Mouse (Mus musculus) hindbrain, embryonic 14.5 days (tissue): Measurements from ENCODE around the gene Itpka. TPM values are rescaled to one million over a fixed set of nuclear protein-coding genes. Genes with fewer than 3 reads are reported as not detected.
A peak's percentile ranks its signal among the peaks of the same experiment; 100 is the strongest.

Experiments
- ATAC-seq: fragments of 200-750 bp; cut with Nextera tagmentation; 2 replicates; pipeline ENCODE4 v1.8.0; 2017; ENCODE audit warnings: moderate number of reproducible peaks, mild to moderate bottlenecking, moderate TSS enrichment, moderate library complexity; ENCODE audit not compliant: low FRiP score
- DNase-seq: peaks from one replicate; pipeline ENCODE4 v3.0.0-alpha.2; 2015; ENCODE audit warnings: low spot score
- H3K27ac ChIP-seq: fragments of 300-500 bp; sonication (generic); 2 replicates; pipeline ENCODE4 v1.5.1; 2014; ENCODE audit warnings: mild to moderate bottlenecking, moderate library complexity
- H3K27me3 ChIP-seq: fragments of 300-500 bp; sonication (generic); 2 replicates; pipeline ENCODE4 v1.6.1; 2014; ENCODE audit warnings: mild to moderate bottlenecking, low read length, mixed read lengths; ENCODE audit not compliant: control insufficient read depth, insufficient read depth
- H3K36me3 ChIP-seq: fragments of 300-500 bp; sonication (generic); replicated peaks from 2 replicates; pipeline ENCODE4 v1.6.1; 2014; ENCODE audit not compliant: control insufficient read depth, insufficient read depth
- H3K4me1 ChIP-seq: fragments of 300-500 bp; sonication (generic); replicated peaks from 2 replicates; pipeline ENCODE4 v1.6.1; 2014; ENCODE audit warnings: antibody characterized with exemption, low read length, mixed read lengths; ENCODE audit not compliant: control insufficient read depth, insufficient read depth
- H3K4me2 ChIP-seq: fragments of 300-500 bp; sonication (generic); replicated peaks from 2 replicates; pipeline ENCODE4 v1.6.1; 2014; ENCODE audit warnings: mild to moderate bottlenecking, moderate library complexity
- H3K4me3 ChIP-seq: fragments of 300-500 bp; sonication (generic); replicated peaks from 2 replicates; pipeline ENCODE4 v1.5.1; 2014; ENCODE audit warnings: mild to moderate bottlenecking, low read length
- H3K9ac ChIP-seq: fragments of 300-500 bp; sonication (generic); 2 replicates; pipeline ENCODE4 v1.6.1; 2014
- H3K9me3 ChIP-seq: fragments of 300-500 bp; sonication (generic); 2 replicates; pipeline ENCODE4 v1.6.1; 2016; ENCODE audit warnings: low read length; ENCODE audit not compliant: control insufficient read depth
- WGBS: fragments of 180-500 bp; shearing (Covaris S2); extraction: QIAGEN DNeasy Blood & Tissue Kit; methylation state at CpG from one replicate; pipeline ENCODE4 v1.1.7; 2014; 5-methylcytosine and 5-hydroxymethylcytosine counted together
- polyA plus RNA-seq: library from polyadenylated mRNA; unstranded; fragments of >200 nt; fragmentation: Nextera tagmentation; extraction: Ambion mirVana; gene quantifications from 2 replicates; pipeline ENCODE4 v1.2.1, GENCODE M21; 2014

Itpka gene
- polyA plus RNA-seq, 1 experiment from 2014 or later = 0.31 TPM

DNA sequence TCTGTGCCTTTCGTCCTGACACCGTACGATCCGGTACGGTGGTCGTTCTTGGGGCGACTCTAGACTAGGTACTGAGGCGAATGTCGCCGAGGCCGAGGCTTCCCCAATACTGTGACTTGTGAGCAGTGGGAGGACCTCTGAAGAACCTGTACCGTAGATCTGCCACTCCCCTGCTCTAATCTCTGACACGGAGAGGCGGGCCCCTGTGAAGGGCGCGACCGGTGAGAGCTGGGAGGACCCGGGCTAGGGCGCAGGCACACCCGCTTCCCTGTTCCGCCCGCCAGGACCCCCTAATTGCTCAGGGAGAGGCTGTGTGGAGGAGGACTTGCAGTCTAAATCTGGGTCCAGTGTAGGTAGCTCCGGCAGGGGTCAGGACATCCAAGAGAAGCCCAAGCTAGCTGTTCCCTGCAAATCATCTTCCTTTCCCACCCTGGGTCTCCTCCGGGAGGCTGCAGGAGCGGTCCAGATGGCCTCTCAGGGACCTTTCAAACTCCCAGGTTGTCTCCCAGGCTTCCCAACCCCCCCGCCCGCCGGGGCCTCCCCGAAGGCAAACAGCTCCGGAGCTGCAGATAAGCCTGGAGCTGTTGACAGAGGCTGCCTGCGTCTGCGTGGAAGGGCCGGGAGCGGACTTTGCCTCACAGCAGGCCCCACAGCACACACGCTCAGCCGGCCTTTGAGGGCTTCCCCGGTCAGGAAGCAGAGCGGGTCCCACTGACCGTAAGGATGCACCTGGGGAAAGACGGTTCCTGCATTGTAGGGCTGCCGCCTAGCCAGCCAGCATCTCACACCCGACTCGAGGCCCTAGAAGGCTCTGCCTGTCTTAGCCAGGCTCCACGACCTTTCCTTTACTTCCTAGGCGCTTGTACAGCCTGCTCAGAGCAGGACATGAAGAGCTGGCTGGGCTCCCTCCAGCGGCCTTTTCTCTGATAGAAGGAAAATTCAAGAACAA is 2.3 kb downstream of the Itpka start:
- peaks cover 20% of the 10 kb centered on the region for H3K4me1 ChIP-seq
- H3K36me3 ChIP-seq = no peaks in the 10 kb centered on the region
- 4% methylated on average over 46 of the region's 46 CpGs for WGBS
- H3K4me3 ChIP-seq = peak overlapping the region; percentile 10; the same call in 1 of the 2 replicates
- H3K9ac ChIP-seq = no peak overlapping the region
- H3K9me3 ChIP-seq = no peaks in the 10 kb centered on the region
- H3K27me3 ChIP-seq = peaks cover 51% of the 10 kb centered on the region
- ATAC-seq = no peak
- no peak overlapping the region for H3K27ac ChIP-seq
- H3K4me2 ChIP-seq = peak overlapping the region; percentile 6
- no peak for DNase-seq

DNA sequence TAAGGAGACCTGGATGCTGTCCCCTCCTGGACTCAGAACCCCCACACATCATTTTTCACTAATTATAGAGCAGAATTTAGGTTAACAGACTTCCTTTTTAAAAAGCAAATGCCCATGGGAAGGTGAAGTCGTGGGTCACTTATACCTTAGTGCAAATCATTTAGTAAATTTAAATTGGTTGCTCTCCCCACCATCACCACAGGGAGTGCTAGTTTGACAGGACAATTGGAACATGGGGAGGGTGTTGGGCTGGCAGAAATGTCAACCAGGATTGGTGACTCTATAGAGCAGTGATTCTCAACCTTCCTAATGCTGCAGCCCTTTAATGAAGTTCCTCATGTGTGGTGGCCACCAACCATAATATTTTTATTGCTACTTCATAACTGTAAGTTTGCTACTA is 3.1 kb downstream of the Itpka start:
- peaks cover 55% of the 10 kb centered on the region for H3K27me3 ChIP-seq
- WGBS = 18% methylated on average over 1 of the region's 1 CpGs

DNA sequence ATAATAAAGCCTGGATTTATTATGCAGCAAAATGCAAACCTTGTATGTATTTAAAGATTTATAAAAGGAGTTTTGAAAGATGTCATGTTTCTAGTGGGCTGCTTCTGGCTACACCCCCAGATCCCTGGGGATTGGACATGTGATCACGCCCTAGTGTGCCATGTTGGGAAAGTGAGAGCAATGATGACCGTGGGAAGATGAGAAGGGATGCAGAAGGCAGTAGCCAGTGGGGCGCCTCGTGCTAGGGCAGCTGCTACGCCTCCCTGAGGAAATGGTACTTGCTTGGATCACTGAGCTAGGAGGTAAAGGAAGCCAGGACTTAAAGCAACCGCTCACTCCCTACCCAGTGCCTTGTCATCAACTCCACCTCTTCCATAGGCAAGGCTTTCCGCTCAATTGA is 5.4 kb downstream of the Itpka start:
- 79% methylated on average over 7 of the region's 7 CpGs for WGBS
- DNase-seq (no peak), ATAC-seq (no peak)
- no peak overlapping the region for H3K4me2 ChIP-seq
- no peak overlapping the region for H3K27ac ChIP-seq
- H3K9me3 ChIP-seq = no peaks in the 10 kb centered on the region
- H3K4me1 ChIP-seq = peaks cover 15% of the 10 kb centered on the region
- peaks cover 48% of the 10 kb centered on the region for H3K27me3 ChIP-seq
- no peak overlapping the region for H3K4me3 ChIP-seq
- no peak overlapping the region for H3K9ac ChIP-seq
- H3K36me3 ChIP-seq = no peaks in the 10 kb centered on the region

More for the DNA sequence above, 3.1 kb downstream of the Itpka start:
- H3K4me1 ChIP-seq = peaks cover 20% of the 10 kb centered on the region
- H3K36me3 ChIP-seq = no peaks in the 10 kb centered on the region
- DNase-seq (no peak), ATAC-seq (no peak)
- no peak overlapping the region for H3K4me3 ChIP-seq
- H3K9ac ChIP-seq = no peak overlapping the region
- H3K27ac ChIP-seq = no peak overlapping the region
- no peaks in the 10 kb centered on the region for H3K9me3 ChIP-seq
- H3K4me2 ChIP-seq = no peak overlapping the region

DNA sequence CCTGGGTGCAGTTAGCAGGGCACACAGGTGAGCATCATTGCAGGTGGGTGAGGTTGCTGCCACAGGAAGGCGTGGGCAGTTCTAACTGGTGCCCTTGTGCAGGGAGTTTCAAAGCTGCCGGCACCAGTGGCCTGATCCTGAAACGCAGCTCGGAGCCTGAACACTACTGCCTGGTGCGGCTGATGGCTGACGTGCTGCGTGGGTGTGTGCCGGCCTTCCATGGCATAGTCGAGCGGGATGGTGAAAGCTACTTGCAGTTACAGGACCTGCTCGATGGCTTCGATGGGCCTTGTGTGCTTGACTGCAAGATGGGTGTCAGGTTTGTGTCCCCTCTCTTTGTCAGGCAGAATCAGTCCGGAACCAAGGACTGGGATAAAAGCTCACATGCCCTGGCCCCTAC is 7.1 kb downstream of the Itpka start:
- Histone ChIP-seq H3K4me2 (no peak overlapping the region), H3K27me3 (peaks cover 34% of the 10 kb centered on the region), H3K4me1 (peaks cover 1% of the 10 kb centered on the region; the same call in 1 of the 2 replicates), H3K4me3 (no peak overlapping the region), H3K9ac (no peak overlapping the region), H3K9me3 (no peaks in the 10 kb centered on the region), H3K27ac (no peak overlapping the region), H3K36me3 (no peaks in the 10 kb centered on the region)
- DNase-seq (no peak), ATAC-seq (no peak)
- 79% methylated on average over 13 of the region's 13 CpGs for WGBS

DNA sequence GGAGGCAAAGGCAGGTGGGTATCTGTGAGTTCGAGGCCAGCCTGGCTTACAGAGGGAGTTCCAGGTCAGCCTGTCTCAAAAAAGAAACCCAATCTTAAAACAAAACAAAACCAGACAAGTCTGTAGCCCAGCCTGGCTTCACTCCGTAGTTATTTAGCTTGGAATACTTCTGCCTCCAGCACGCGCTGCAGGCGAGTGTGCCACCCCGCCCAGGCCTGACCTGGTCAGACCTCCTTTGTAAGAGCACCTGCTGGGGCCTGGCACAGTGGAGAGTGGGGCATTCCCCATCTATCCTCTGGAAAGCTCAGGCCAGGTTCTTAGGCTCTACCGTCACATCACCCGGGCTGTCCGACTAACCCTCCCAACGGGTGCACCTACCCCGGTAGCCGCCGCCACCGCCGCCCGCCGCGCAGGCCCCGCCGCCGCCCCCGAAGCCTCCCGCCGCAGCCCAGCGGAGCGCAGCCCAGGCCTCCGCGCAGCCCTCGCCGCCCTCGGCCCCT is 15.5 kb downstream of the Itpka start:
- DNase-seq (no peak), ATAC-seq (no peak; the same call in none of the 2 replicates)
- H3K9ac ChIP-seq = peak overlapping the region; percentile 51
- no peaks in the 10 kb centered on the region for H3K36me3 ChIP-seq
- peak overlapping the region; percentile 58 for H3K4me3 ChIP-seq
- peaks cover 61% of the 10 kb centered on the region for H3K27me3 ChIP-seq
- H3K4me1 ChIP-seq = 0 out of 2 replicates have a peak, but pooled peaks cover 10% of the 10 kb centered on the region
- H3K4me2 ChIP-seq = peak overlapping the region; percentile 97
- H3K27ac ChIP-seq = no peak overlapping the region
- 2% methylated on average over 29 of the region's 31 CpGs for WGBS
- H3K9me3 ChIP-seq = no peaks in the 10 kb centered on the region

DNA sequence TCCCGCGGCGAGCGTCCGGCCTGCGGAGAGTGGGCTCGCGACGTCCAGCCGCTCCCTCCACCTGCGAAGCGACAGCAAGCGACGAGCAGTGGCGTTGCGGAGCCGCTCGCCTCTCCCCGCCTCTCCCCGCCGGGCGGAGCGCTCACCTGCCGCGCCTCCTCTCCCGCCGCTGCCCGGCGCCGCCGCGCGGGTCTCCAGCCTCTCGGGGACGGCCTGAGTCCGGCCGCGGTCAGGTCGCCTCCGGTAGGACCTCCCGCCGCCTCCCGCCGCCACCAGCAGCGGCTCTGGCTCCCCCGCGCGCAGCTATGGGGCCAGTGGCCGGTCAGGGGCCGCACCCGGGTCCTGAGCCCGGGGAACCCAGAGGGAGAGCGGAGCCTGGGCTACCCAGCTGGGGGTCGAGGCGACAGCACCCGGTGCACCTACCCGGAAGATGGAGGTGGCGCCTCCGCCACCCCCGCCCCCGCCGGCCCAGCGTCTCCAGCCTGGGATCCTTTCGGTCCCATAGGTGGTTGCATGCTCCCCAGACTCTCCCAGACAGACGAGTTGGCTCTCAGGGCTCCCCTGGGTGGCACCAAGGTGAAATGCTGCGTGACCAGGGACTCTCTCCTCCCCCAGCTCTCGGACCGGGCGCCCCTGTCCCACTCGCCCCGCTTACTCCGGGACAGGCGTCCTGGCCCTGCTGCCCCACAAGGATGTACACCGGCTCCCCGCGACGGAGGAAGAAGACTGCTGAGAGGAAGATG is 16.1 kb downstream of the Itpka start:
- under 1% methylated on average over 65 of the region's 77 CpGs for WGBS
- Histone ChIP-seq H3K9me3 (no peaks in the 10 kb centered on the region), H3K4me3 (peak overlapping the region; percentile 58), H3K36me3 (no peaks in the 10 kb centered on the region), H3K9ac (peak overlapping the region; percentile 51), H3K4me2 (peak overlapping the region; percentile 97), H3K27ac (no peak overlapping the region), H3K27me3 (peaks cover 61% of the 10 kb centered on the region), H3K4me1 (0 out of 2 replicates have a peak, but pooled peaks cover 10% of the 10 kb centered on the region)
- DNase-seq (no peak), ATAC-seq (peak; percentile 65)

DNA sequence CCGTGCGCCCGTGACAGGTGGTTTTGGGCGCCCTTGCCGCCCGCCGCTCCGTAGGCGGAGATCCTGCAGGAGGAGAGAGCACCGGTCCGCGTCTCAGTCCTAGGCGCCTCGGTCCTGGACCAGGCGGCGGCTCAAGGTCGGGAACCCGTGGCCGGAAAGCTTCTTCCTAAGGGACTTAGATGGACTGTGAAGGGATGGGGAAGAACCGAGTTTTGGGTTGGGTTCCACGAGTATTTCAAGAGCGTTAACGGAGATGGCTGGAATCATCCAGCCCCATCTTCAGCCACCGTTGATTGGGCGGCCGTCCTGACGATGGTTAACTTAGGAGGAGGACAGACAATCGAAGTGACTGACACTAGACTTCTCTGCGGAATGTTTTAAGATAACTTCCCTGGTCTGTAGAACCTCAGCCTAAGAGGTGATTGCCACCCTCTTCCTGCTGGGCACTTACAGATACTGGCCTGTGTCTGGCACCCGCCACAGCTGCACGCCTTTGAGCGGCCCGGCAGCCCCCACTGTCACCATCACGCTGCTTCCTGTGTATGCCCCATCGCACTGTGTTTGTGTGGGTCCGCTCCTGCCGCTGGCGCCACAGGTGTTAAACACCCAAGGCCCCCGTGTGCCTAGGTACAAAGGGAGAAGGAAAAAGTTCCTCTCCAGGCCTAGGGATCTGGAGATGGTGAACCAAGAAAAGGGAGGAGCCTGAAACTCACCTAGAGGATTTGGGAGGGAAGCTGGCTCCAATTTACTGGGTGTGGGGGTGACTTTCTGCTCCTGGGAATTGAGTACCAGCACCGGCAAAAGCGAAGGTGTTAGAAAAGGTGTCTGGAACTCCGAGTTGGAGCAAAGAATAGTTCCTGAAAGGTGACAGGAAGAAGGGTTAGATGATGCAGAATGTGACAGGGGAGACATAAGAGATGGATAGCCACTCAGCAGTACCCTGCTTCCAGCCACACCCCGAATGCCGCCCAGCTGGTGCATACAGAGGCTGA is 17.0 kb downstream of the Itpka start:
- ATAC-seq (no peak), DNase-seq (no peak)
- no peak overlapping the region for H3K27ac ChIP-seq
- H3K4me2 ChIP-seq = peak overlapping the region; percentile 97
- H3K4me3 ChIP-seq = peak overlapping the region; percentile 58
- 0 out of 2 replicates have a peak, but pooled peaks cover 10% of the 10 kb centered on the region for H3K4me1 ChIP-seq
- peaks cover 8% of the 10 kb centered on the region; the same call in 1 of the 2 replicates for H3K36me3 ChIP-seq
- WGBS = 5% methylated on average over 44 of the region's 44 CpGs
- H3K9me3 ChIP-seq = no peaks in the 10 kb centered on the region
- H3K9ac ChIP-seq = no peak overlapping the region
- peaks cover 58% of the 10 kb centered on the region for H3K27me3 ChIP-seq

DNA sequence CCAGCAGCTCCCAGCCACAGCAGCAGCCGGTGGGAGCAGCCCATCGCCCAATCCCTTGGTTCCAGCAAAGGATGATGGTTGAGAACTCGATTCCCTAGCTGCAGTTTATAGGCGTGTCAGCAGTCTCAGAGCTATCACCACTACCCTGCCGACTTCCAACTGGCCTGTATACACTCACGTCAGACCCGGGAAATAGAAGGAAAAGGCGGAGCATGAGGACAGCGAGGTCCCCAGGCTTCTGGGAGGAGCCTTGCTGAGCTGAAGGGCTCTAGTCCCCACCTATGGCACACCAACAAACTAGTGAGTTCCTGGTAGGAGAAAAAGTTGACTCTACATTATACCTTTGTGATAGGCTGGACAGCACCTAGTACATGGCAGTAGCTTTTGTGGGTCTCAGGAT is 18.1 kb downstream of the Itpka start, which contains the start of gene Ltk:
TSS of gene Ltk (minus strand) at position 181 of the 400 bp plus-strand sequence.
- 14% methylated on average over 9 of the region's 9 CpGs for WGBS
- H3K27ac ChIP-seq = no peak within 1 kb of the TSS
- peaks cover 15% of the 10 kb centered on the region for H3K36me3 ChIP-seq
- no peak within 1 kb of the TSS for H3K9ac ChIP-seq
- ATAC-seq (no peak), DNase-seq (no peak)
- no peak within 1 kb of the TSS for H3K4me3 ChIP-seq
- H3K4me1 ChIP-seq = 0 out of 2 replicates have a peak, but pooled peaks cover 10% of the 10 kb centered on the region
- H3K27me3 ChIP-seq = peaks cover 57% of the 10 kb centered on the region
- H3K9me3 ChIP-seq = no peaks in the 10 kb centered on the region
- peak within 1 kb of the TSS; percentile 97; the same call in 1 of the 2 replicates for H3K4me2 ChIP-seq
